Mouse (Mus musculus) natural killer cell, adult 2 months (primary cell): ENCODE measurements at regions not wholly inside any gene's neighbourhood (a gene's known extent, or its start where the extent isn't known, plus 50 kb on each side); places are given as distances from the start of the nearest gene placed in this dataset.

ENCODE experiments used
- DNase-seq, 2 experiments: peaks; one replicate each; pipeline ENCODE4 v3.0.0; 2022; ENCODE audit warnings: low spot score in 2 of 2

DNA sequence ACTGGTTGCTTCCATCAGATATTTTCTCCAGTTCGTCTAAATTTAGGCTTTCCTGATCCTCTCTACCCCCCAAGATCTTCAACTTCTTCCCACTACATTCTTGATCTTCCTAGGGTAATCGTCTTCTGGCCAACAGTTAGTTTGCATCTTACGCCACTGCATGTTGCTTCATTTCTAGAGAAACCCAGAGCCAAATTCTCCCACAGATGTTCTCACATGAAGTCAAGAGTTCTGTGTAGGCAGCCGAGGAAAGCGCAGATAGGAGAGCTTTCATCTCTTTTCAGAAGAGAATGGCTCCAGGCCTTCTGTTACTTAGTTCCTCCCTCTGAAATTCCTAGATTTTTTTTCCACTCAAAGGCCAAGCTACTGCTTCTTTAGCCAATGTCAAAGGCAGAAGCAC, 179.9 kb downstream of the Fgf10 start:
- no peak for DNase-seq

DNA sequence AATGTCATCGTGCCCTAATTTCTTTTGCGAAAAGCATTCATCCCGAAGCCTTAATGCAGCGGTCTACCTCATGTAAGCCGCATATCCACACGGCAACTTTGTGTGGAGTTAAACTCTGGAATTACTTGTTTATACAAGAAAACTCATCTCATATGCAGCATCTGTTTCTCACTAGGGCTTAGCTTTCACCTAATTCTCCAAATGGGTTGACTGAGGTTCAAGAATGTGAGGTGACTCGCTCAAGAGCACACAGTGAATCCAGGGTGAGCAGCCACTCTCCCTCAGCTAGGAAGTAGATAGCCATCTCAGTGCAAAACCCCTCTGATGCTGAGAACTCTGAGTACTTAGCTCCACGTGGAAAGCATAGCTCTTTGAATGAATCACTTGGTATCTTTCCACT, 181.1 kb downstream of the Fgf10 start:
- DNase-seq: no peak

DNA sequence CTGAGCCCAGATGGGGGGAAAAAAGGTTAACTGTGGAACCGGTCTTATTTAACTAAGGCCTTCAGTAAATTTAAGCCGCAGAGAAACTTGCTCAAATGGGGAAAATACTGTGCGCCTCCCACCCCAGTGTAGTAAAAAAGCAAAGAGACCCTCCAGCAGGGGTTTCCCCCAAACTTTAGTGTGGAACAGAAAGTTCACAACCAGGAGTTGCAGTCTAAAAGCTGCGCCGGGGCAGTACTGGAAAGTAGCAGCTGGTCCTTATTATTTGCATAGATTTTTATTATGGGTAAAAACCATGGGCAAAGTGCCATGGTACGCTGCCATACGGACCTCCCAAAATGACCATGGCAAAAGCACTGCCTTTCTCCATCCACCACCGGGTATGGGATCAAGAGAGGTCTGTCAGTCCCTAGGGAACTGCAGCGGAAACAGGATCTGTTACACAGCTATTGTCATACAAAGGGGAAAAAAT, 216.8 kb downstream of the Fgf10 start:
- DNase-seq: no peak

DNA sequence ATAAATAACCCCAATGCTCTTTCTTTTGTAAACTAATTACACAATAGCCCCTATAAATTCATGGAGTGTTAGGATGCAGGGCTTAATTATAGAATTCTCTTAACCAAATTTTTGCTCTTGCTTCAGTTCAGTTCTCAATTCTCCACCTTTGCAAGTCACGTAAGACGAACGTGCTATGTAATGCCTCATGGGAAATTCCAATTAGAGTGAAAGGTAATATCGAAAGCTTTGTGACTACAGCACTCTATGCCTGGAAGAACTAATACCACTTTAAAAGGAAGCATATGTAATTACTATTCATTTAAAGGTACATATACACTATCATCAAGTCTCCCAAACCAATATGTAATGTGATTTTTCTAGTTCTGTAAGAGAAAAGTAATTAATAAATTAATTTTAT, 225.5 kb downstream of the Fgf10 start:
- no peak for DNase-seq

DNA sequence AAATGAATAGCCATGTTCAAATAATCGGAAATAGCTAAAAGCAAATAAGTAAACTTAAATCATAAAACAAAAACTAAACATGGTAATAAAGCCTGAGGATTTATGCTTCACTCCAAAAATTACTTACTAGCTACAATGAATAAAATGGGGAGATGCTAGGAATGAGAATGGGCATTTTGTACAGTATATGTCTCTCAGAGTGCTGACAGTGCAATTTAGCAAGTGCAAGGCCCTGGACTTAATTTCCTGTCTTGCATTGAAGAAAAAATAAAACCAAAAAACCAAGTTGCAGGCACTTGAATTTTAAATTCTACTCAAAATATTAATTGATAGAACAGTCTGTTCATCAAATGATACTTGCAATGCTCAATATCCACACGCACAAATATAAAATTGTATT, 232.4 kb downstream of the Fgf10 start:
- DNase-seq: no peak

DNA sequence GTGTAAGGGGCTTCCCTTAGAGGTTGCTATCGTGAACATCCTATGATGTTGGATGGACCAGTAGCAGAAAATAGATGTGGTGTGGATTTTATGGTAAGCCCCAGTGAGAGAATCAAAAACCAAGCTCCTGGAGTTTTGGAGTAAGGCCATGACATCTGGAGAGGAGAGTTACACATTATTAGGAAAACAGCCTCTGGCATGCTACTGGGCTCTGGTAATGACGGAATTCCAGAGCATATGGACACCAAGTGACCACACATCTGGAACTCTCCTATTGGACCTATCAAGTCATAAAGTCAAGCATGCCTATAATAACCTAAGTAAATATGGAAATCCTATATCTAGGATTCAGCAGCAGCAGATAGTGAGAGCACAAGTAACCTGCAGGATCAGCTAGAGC, 240.8 kb downstream of the Fgf10 start:
- no peak for DNase-seq

DNA sequence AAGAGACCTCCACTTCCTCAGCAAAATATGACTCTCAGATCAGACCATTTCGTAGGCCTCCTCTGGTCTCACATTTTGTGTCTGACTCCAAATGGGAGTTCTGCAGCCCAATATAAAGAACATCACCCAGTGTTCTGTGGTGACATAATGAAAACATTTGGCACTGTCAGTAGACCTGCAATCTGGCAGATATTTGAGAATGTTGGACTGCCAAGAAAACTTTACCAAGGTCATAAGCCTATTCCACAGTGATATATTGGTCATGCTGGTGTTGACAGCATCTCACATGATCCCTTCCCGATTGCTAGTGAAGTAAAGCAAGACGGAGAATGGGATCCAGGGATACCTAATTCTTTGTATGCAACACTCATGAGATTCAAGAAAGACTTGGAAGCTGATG, 271.2 kb downstream of the Fgf10 start:
- no peak for DNase-seq

DNA sequence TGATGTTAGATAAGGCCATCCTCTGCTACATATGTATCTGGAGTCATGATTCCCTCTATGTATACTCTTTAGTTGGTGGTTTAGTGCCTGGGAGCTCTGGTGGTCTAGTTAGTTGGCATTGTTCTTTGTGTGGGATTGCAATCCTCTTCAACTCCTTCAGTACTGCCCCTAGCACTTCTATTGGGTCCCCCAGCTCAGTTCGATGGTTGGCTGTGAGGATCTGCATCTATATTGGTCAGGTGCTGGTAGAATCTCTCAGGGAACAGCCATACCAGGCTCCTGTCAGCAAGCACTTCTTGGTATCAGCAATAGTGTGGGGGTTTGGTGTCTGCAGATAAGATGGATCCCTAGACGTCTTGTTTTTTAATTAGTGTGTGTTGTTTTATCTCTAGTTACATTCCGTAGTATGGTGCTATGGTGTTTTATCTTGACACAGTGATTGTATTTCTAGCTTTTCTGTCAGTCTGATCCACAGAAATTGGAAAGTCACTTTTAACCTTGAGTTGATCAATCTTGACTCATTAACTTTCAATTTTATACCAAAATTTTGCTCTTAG, 296.6 kb downstream of the Fgf10 start:
- no peak for DNase-seq

DNA sequence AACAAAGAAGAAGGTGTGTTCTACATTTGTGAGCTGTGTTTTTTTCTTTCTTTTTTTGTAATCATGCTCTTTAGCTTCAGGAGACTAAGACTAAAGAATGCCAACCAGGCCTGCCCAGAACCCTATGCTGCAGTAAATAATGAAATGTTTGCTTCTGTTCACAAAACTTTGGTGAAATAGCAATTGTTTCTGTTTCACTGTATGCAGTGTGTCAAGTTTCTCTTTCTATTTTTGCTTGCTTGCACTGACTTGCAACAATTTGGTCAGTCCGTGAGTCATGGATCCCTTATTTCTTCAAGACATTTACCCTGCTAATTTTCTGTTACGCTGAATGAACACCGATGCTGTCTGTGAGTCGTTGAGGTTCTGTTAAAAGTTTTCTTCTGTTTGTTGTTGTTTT, 298.1 kb downstream of the Fgf10 start:
- no peak for DNase-seq

DNA sequence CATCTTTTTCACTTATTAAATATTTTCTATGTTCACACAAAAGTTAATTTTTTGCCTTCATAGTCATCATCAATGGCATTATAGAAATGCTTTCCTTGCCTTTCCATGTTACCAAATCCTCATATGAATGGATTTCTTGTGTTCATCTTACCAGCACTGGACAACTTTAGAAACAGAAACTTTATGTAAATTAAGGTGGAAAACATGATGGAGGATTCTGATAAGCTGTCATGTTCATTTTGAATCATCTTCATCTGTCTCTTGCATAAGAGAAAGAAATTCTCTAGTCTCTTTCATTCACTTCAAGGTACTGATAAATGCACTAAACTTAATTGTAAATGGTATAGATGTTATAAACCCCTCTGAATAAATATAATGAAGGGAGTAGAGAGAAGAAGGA, 305.4 kb downstream of the Fgf10 start:
- no peak for DNase-seq

DNA sequence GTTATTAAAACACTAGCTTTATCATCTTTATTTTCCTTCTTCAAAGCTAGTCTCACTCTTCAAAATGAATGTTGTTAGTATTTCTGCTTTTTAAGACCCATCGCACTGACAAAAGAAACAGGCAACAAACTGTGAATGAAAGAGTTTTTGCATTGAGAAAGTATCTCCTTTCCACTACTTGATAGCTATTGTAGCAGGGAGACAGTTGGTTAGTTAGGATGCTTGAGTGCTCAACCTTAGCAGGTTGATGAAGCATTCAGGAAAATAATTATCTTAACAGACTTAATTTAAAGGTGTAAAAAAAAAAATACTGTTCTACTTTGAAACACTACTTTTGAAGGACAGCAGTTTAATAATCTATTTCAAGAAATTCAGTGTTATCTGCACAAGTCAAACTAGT, 305.9 kb downstream of the Fgf10 start:
- no peak for DNase-seq

DNA sequence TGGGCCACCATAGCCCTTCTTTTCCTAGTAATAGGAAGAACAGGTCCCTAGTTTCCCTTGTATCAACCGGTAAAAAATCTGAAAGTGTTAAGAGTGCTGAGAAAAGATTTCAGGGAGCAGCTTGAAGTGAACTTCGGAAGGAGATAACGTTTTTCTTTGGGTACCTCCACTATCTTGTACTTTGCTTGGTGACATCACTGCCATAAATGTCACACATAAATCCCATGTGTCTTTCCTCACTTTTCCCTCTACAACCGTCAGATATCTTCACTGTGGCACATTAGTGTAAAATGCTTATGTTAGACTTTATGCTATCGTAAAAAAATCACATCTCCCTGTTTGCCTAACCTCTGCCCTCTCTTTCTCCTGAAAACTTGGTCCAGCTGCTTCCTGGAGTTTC, 309.9 kb downstream of the Fgf10 start:
- DNase-seq: no peak

DNA sequence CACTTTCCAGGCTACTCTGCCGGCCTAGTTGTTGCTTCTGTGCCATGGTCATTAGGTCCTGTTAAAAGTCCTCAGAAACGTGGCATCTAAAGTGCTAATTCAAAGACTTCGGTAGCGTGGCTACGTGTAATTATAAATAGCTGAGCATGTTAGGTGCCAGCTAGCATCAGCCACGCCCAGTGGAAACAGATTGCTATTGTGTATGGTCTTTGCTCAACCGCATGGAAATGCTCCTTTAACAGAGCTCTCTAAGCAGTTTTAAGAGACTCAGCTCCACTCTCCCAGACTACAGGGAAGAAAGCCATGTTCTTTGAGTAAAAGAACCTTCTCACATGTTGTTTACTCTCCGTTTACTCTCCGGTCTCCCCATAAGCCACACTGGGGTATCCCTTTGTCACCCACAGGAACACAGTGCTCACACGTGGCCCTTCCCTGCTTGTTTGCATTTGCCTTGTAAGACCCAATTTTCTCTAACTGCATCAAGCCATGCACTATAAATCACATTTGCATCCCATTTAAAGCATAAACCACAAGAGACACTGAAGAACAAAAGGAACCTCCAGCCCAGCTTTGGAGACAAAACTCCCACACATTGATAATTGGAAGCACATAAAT, 311.7 kb downstream of the Fgf10 start:
- no peak for DNase-seq

DNA sequence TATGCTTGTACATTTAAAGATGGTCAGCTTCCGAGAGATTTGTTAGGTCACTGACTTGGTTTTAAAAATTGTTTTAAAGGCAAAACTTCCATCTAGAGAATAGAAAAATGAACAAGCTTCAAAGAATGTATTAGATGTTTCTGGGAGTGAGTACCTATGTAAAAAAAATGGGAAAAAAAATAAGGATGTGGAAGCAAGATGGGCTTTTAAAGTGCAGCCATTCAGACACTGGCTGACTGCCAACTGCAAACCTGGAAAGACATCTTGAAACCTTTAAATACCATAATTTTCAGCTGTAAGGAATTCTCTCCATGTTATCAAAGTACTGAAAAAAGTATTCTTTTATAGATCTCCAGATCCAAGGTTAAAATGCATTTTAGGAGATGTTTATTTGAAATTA, 315.7 kb downstream of the Fgf10 start:
- no peak for DNase-seq

DNA sequence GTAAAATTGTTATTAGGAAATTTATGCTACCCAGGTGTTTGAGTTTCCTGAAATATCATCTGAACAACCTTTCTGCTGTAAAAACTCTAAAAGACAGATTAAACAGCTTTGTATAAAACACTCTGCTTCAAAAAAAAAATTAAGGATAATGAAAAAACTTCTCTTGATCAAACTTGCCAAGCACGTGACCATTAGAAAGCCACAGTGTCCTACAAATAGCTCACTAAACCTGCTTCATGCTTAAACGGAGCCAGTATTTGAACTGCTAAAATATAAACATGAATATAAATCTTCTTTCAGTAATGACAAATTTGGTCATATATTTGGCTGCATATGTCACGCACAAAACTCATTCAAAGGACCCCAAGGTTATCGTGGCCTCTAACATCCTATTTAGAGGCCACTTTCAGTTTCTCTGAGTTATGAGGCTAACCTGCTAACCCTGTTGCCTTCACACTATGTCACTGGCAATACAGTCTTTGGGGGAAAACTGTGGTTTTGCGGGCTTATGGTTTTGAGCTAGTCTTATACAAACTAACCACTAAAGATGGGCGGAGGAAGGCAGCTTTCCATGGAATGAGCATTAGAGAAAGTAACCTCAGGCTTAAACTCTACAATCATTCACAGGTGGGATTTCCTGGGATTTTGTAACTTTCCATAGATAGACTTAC, 355.8 kb downstream of the Fgf10 start:
- no peak for DNase-seq

DNA sequence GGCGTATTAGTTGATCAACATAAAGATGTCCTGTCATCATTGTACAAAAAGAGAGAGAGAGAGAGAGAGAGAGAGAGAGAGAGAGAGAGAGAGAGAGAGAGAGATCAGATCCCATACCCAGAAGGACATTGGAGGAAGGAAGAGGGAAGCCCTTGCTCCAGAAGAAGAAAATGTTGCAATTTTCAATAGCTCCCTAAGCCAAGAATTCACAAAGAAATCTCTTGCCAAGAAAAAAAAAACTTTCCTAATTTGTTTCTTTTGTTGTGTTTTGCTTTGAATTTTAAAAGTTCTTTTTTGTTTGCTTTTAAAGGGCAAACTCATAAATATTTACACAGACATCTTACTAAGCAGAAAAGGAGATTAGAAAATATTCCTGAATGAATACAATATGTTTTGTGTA, 370.0 kb downstream of the Fgf10 start:
- DNase-seq: no peak

DNA sequence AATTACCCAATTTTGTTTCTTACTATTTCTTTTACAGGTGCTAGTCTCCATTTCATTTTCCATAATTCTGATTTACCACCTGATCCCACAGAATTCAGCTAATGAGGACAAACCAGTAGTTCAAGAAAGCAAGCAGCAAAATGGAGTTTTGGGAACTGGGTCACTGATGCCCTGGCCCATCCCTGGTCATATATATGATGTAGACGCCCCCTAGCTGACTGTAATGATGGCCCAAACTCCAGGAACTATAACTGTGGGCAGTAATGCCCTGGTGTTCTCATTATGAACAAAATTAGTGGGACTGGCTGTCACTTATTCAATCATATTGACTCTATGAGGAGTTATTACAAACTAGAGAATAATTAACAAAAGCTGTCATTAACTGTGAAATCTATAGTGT, 375.5 kb downstream of the Fgf10 start:
- DNase-seq: no peak

DNA sequence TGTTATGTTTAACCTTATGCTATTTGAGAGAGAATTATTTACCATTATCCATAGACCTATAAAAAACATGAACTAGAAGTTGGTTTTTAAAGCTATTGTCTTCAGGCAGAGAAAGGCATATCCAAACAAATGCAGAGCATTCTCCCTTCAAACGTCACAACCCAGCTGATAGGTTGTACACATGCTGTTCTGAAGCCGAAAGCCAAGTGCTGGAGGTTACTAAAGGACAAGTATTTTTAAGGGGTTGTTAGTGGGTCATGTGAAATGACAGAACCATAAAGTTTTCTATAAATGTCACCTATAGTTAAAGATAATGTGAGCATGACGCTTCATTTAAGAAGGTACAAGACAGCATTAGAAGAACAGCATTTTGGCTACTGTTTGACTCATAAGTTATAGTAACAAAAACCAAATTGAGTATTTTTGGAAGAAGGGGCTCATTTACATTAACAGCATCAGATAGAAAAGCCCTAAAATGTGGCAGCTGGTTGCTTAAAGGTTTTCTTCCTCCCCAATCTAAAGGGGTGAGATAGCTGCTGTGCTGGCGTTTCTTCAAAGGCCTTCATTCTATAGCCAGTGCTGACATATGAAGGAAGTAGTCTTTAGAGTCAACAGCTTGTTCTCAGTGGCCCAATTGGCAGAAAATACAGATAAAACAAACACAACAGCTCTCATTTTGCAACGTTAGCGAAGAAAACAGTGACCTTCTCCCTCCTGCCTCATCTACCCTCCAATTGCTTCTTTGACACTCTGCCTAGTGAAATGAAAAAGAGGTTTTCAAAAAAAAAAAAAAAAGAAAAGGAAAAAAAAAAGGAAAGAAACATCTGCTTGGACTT, 359.4 kb upstream of the Paip1 start:
- no peak for DNase-seq

DNA sequence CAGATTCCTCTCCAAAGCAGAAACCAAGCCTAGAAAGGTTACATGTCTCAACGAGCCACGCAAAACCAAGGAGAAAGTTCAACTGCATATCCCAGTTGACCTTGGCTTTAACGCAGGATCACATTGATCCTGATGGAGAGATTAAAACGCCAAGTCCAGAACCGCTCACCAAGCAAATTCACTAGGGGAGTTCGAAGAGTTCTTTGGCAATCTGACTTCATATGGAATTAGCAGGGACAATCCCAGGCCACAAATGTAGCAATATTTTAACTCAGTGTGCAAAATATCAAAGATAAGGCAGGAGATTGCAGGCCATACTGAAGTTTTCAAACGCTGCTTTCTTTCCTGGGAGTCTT, 358.8 kb upstream of the Paip1 start:
- DNase-seq: no peak

DNA sequence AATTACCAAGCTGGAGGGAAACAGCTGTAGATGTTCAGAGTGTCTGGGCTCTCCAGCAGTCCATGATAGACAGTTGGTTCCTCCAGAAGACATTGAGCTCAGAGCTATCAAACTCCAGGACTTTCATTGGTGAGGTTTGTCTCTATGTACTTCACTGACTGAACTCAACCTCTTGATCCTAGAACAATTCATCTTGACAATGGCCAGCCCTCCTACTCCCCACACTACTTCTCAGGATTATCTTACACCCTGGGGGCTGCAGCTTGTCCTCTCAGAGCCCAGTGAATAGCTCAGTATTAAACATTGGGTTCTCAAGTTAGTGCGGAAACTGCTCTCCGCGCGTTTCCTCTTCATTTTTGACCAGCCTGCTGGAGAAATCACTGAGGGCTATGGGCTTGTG, 349.2 kb upstream of the Paip1 start:
- DNase-seq: no peak

DNA sequence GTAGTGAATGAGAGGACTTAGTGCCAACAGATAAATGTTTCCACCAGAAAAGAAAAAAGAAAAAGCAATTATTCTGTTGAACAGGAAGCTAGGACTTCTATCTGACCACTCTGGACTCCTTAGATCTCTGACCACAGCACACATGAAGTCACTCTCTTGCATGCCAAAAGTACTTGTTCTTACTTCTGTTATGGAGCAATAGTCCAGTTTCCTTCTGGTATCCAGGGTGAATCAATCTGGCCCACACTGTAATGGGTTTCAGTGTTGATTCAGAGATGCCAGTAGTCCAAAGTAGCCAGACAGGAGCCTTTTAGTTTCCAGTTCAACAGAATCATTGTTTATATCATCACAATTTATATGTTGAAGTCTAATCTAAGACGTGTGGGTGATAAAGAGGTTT, 346.7 kb upstream of the Paip1 start:
- DNase-seq: no peak

DNA sequence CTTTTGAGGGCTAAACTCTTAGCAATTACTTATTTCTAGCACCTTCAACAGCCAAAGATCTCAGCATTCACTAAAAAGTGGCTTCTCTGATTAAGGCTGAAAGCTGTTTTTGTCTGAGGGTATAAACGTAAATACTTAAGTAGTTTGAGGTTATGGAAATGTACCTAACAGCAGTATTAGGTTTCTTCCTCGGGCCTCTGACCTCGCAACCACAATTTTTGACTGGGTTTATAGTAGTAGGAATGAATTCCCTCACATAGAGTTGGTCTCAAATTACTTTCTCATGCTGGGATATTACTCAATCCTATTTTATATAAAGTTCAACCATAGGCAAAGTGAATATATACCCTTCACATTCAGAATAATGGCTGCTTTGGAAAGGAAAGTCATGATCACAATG, 310.5 kb upstream of the Paip1 start:
- DNase-seq: no peak

DNA sequence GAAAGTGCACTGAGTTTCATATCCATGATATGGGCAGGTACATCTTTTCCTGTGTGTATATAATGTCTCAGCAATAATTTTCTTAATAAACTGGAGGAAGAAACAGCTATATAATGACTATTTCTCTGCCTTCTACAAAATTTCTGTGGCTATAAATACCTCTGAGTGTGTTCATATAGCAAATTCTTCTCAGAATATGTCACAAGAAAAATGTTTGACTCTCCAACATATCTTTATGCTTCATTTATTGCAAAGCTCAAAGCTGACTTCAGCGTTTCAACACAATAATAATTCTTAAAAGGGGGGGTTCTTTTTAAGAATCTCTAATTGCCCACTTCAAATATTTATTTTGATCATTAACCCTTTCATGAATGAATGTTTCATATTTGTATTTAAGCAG, 310.0 kb upstream of the Paip1 start:
- no peak for DNase-seq
